Mouse (Mus musculus): Measurements from ENCODE around the gene Dock4. TPM values are rescaled to one million over a fixed set of nuclear protein-coding genes. Genes with fewer than 3 reads are reported as not detected.

Dock4 gene
- polyA plus RNA-seq, 1 experiment from 2014 or later, result 42.0 TPM

DNA sequence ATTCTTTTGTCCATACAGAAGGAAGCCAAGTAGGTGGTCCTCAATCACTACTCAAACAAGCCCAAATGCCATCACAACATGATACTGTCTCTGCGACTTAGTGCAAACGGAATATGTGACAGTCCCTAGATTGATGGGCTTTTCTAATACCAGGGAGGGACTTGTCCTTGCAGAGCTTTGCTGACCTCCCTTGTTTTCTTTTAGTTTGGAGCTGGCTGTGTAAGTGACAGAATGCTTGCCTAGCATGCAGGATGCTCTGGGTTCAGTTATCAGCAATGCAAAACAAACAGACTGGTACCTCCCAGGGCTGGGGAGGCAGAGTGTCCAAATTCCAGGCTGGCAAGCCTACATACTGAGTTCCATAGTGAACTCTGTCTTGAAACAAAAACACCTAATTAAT is 7.7 kb upstream of the Dock4 start:
- Histone ChIP-seq H3K4me2 (no peak overlapping the region), H3K36me3 (replicated peaks) (no peaks in the 10 kb centered on the region), H3K9me3 (no peaks in the 10 kb centered on the region), H3K27me3 (replicated peaks) (no peaks in the 10 kb centered on the region), H3K27ac (no peak overlapping the region), H3K4me1 (peaks cover 5% of the 10 kb centered on the region), H3K4me3 (no peak overlapping the region), H3K9ac (no peak overlapping the region)
- 22% methylated on average over 2 of the region's 2 CpGs for WGBS
- no peak for ATAC-seq (replicated peaks)

DNA sequence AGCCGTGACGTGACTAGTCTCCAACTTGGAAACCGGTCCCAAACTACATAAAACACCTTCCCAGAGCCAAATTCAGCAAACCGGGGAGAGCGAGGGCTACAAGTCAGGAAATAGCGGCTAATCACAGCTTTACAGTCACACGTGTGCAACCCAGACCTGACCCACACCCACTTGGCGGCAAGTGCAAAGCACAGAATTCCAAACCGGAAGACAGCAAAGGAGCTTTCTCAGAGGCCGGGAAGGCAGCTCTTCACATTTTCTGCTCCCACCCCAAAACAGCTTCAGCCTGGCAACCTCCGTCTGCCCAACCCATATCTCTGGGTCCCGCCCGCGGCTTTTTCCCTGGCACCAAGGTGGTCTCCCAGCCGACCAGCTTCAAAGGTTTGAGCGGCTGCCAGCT is 546 bp upstream of the Dock4 start:
- Histone ChIP-seq H3K36me3 (replicated peaks) (no peaks in the 10 kb centered on the region), H3K4me3 (peak overlapping the region; percentile 65), H3K27me3 (replicated peaks) (no peaks in the 10 kb centered on the region), H3K27ac (peak overlapping the region; percentile 67), H3K9me3 (no peaks in the 10 kb centered on the region), H3K4me2 (peak overlapping the region; percentile 89), H3K4me1 (peaks cover 23% of the 10 kb centered on the region), H3K9ac (peak overlapping the region; percentile 44)
- 2% methylated on average over 16 of the region's 16 CpGs for WGBS
- ATAC-seq (replicated peaks), result peak; percentile 21

DNA sequence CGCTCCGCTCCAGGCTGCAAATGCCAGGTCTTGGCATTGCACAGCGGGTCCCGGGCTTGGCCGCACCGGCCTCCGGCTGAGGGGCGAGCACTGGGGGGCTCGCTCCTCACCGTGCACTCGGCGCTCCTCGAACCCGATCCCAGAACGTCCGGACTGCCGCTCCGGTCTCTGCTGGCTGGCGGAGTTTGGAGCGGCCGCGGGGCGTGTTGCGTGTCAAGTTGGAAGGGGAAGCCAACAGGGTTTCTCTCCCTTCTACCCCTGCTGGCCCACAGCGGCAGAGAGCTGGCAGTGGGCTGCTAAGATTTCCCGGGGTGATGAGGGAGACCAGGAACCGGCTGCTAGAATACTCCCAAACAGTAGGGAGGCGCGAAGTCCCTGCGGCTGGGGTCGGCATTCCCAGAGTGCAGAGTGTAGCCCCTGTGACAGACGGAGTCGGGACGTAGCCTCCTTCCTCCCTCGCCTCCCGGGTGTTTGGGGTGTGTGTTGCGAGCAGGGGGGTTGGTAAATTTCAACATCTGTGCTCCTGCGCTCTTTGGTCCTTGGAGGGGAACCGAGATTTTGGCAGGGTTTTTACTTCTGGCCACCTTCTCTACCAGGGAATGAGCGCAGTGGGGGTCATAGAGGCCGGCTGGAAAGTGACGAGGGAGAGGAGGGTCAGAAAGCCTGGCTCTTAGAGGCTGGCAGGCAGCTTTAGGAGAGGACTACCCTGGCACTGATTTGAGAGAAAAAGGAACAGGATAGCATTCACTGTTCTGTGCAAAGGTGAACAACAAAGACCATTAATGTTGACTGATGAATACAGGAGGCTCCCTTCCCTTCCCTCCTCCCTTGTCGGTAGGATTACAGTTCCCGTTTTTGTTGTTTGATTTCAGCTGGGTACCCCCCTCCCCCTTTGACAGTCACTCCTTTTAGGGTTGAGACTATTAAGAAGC is 964 bp downstream of the Dock4 start:
- H3K36me3 ChIP-seq (replicated peaks), result no peaks in the 10 kb centered on the region
- peak; percentile 55 for ATAC-seq (replicated peaks)
- peaks cover 23% of the 10 kb centered on the region for H3K4me1 ChIP-seq
- no peaks in the 10 kb centered on the region for H3K9me3 ChIP-seq
- peak overlapping the region; percentile 72 for H3K9ac ChIP-seq
- H3K4me2 ChIP-seq, result peak overlapping the region; percentile 62
- H3K27me3 ChIP-seq (replicated peaks), result no peaks in the 10 kb centered on the region
- H3K27ac ChIP-seq, result peak overlapping the region; percentile 91
- H3K4me3 ChIP-seq, result peak overlapping the region; percentile 65
- WGBS, result under 1% methylated on average over 44 of the region's 44 CpGs

DNA sequence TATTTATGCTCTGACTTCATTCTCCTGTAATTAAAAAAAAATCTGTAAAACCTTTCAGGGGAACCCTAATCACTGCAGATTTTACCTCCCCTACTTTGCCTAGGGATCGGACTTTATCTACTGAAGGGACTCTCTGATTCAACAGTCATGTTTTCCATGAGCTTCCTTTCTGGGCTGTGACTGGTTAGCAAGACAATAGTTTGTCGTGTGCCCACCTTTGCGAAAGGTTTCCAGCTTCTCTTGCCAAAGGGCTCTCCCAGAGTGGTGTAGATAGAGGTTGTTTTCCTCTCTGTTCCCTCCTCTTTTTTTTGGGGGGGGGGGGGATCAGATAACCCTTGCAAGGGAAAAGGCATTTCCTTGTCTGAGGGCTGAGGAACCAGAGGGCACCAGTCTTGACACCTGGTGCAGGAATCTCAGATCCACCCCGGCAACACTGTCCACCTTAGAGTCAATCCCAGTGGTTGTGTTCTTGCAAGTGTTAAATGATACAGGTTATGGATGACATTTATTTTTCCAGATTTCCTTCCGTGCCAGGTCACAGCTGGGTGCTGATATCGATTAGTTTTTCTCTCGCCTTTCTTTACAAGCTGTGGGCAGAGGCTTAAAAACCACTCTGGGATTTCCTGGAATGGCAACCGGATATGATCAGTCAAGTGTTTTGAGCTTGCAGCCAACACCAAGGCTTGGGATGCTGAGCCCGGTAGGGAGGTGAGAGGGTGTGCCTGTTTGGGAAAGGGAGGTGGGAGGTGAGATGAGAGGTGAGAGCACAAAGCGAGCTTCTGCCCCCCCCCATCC is 2.0 kb downstream of the Dock4 start:
- H3K4me3 ChIP-seq, result peak overlapping the region; percentile 65
- ATAC-seq (replicated peaks), result no peak
- H3K36me3 ChIP-seq (replicated peaks), result no peaks in the 10 kb centered on the region
- H3K27ac ChIP-seq, result peak overlapping the region; percentile 91
- H3K9me3 ChIP-seq, result no peaks in the 10 kb centered on the region
- H3K27me3 ChIP-seq (replicated peaks), result no peaks in the 10 kb centered on the region
- H3K9ac ChIP-seq, result peak overlapping the region; percentile 72
- H3K4me1 ChIP-seq, result peaks cover 23% of the 10 kb centered on the region
- peak overlapping the region; percentile 62 for H3K4me2 ChIP-seq
- 14% methylated on average over 10 of the region's 10 CpGs for WGBS

DNA sequence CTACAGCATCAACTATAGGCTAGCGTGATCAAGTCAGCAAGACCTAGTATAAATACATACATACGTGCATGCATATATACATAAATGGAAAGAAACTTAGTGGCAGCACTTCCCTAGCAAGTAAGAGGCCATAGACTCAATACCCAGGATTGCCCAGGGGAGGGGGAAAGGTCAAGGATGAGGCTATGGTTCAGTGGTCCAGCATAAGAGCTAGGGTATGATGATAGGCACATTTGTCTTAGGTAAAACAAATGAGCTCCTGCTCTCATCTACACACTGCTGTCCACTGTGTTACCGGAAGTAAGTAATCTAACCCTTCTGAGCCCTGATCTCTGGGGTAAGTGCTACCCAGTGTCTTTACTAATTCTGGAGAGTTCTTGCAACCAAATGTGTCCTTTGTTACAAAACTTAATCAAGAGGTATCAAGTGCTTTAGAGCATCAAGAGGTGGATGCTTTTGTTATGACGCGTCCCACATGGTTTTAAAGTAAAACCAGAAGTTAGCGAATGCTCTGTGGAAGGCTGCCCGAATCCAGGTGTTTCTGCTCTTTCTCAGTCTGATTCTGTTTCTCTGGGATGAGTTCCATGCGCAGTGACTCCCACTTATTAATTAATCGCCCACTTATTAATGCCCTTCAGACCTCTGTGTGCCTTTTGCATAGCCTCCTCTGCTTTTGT is 3.5 kb downstream of the Dock4 start:
- Histone ChIP-seq H3K27me3 (replicated peaks) (no peaks in the 10 kb centered on the region), H3K9me3 (no peaks in the 10 kb centered on the region), H3K4me2 (peak overlapping the region; percentile 14; the same call in 1 of the 2 replicates), H3K27ac (no peak overlapping the region), H3K4me3 (no peak overlapping the region), H3K4me1 (peaks cover 23% of the 10 kb centered on the region), H3K36me3 (replicated peaks) (no peaks in the 10 kb centered on the region), H3K9ac (no peak overlapping the region)
- ATAC-seq (replicated peaks), result no peak
- 77% methylated on average over 9 of the region's 9 CpGs for WGBS

DNA sequence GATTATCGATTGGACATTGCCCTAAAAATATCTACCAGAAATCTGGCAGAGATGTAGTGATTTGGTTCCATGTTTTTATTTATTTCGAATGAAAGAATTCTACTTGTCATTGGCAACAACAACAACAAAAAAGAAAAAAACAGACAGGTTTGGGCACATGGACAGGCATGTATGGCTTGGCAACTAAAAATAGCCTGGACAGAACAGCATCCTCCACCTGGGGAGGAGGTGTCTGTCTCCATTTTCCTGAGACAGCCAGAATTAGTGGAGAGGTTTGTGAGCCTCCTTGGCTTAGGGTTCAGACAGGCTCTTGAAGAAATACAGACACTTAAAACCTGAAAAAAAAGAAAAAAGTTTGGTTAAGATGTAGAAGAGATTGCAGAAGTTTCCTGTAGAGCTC is 10.8 kb downstream of the Dock4 start:
- Histone ChIP-seq H3K9me3 (no peaks in the 10 kb centered on the region), H3K27ac (no peak overlapping the region), H3K27me3 (replicated peaks) (no peaks in the 10 kb centered on the region), H3K4me3 (no peak overlapping the region), H3K4me1 (peaks cover 7% of the 10 kb centered on the region; the same call in 1 of the 2 replicates), H3K4me2 (no peak overlapping the region), H3K9ac (no peak overlapping the region), H3K36me3 (replicated peaks) (no peaks in the 10 kb centered on the region)
- no peak for ATAC-seq (replicated peaks)
- 92% methylated on average over 2 of the region's 2 CpGs for WGBS

DNA sequence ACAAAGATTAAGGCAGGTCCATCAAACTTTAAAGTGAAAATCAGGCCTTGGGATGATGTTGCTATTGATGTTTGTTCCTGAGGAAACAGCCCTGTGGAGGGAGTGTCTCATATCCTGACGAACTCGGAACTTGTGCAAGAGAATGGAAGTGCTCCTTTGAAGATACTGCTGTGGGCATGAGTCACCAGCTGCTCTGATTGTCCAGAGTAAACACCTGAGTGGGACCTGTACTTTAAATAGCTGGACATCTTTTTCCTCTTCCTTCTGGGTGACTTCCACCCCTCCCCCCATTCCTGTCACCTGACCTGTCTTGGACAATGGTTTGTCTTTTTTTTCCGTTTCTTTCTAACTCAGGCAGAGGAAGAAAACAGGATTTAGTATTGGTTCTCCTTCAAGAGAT is 13.2 kb downstream of the Dock4 start:
- Histone ChIP-seq H3K4me1 (peaks cover 16% of the 10 kb centered on the region), H3K27ac (no peak overlapping the region), H3K36me3 (replicated peaks) (no peaks in the 10 kb centered on the region), H3K9ac (no peak overlapping the region), H3K4me2 (no peak overlapping the region), H3K4me3 (no peak overlapping the region), H3K27me3 (replicated peaks) (no peaks in the 10 kb centered on the region), H3K9me3 (no peaks in the 10 kb centered on the region)
- 63% methylated on average over 3 of the region's 3 CpGs for WGBS
- no peak for ATAC-seq (replicated peaks)

DNA sequence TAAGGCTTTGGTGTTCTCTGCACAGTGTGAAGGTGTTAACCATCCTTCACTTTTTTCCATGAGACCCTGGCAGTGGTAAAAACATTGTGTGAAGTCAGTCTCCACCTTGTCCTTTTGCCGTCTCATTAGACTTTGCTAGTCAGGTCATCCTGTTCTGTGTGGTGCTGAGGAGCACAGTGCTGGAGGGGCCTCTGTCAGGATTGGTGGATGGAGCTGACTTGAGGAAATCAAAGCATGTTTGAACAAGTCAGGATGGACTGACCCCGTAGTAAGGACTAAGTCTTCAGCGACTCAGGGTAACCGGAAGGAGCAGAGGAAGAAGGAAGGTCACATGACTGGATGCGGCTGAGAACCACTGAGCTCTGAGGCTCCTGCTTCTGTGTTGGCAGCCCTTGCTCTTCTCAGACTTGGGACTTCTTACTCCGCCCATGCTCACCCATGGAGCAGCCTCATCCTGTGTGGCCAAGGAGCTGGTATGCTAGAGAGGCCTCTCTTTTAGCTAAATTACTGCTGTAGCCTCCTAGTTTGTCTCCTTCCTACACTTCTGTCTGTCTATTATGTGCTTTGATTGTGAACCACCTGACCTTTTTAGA is 14.0 kb downstream of the Dock4 start:
- Histone ChIP-seq H3K9me3 (no peaks in the 10 kb centered on the region), H3K4me1 (peaks cover 16% of the 10 kb centered on the region), H3K27me3 (replicated peaks) (no peaks in the 10 kb centered on the region), H3K9ac (no peak overlapping the region), H3K4me3 (no peak overlapping the region), H3K4me2 (no peak overlapping the region), H3K27ac (peak overlapping the region; percentile 55), H3K36me3 (replicated peaks) (no peaks in the 10 kb centered on the region)
- ATAC-seq (replicated peaks), result 0 out of 2 replicates have a peak, but pooled peaks have one; percentile 20
- 78% methylated on average over 6 of the region's 6 CpGs for WGBS

DNA sequence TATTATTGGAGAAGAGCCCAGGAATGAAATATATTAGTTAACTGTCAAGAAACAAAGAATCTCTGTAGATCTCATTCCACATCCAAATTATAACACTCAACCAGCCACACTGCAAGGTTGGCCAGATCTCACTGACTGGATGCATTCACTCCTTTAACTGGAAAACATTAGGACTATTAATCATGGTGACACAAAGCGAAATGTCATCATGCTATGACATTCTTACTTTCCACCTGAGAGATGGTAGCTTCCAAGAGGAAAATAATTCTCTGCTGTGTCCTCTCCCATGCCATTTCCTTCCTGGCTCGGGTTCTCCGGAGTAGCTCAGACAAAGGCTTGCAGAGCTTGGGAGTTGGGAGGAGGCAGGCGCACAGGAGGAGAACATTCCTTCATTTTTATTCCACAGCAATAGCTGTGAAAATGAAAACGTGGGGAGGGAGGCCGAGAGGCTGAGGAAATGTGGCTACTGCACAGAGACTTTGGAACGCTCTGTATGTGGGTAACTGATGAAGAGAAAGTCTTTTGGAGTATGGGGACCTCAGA is 17.0 kb downstream of the Dock4 start:
- WGBS, result 34% methylated on average over 7 of the region's 7 CpGs
- no peak for ATAC-seq (replicated peaks)
- H3K27ac ChIP-seq, result peak overlapping the region; percentile 57
- H3K4me3 ChIP-seq, result no peak overlapping the region
- H3K4me2 ChIP-seq, result peak overlapping the region; percentile 7; the same call in 1 of the 2 replicates
- peaks cover 16% of the 10 kb centered on the region for H3K4me1 ChIP-seq
- H3K27me3 ChIP-seq (replicated peaks), result no peaks in the 10 kb centered on the region
- H3K9me3 ChIP-seq, result no peaks in the 10 kb centered on the region
- no peak overlapping the region for H3K9ac ChIP-seq
- no peaks in the 10 kb centered on the region for H3K36me3 ChIP-seq (replicated peaks)

DNA sequence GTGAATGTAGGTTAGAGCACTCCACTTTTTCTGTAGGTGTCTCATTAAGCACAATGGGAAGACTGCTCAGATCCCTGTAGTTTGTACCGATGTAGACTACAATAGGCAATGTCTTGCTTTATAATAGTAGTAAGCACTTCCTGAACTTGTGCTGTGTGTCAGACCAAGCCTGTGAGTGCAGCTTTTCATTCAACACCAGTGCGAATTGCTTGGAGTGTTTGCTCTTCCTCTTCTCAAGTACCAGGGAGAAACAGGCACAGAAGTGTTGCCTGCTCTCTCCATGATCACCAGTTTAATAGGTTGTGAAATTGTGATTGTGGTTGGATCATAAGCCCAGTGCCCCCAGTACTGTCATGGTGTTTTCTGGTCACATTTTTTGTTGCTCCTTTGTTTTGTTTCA is 18.1 kb downstream of the Dock4 start:
- no peak overlapping the region for H3K4me2 ChIP-seq
- ATAC-seq (replicated peaks), result no peak
- no peak overlapping the region for H3K4me3 ChIP-seq
- 69% methylated on average over 2 of the region's 2 CpGs for WGBS
- no peak overlapping the region for H3K27ac ChIP-seq
- no peaks in the 10 kb centered on the region for H3K36me3 ChIP-seq (replicated peaks)
- H3K27me3 ChIP-seq (replicated peaks), result no peaks in the 10 kb centered on the region
- H3K9ac ChIP-seq, result no peak overlapping the region
- no peaks in the 10 kb centered on the region for H3K9me3 ChIP-seq
- peaks cover 16% of the 10 kb centered on the region for H3K4me1 ChIP-seq

DNA sequence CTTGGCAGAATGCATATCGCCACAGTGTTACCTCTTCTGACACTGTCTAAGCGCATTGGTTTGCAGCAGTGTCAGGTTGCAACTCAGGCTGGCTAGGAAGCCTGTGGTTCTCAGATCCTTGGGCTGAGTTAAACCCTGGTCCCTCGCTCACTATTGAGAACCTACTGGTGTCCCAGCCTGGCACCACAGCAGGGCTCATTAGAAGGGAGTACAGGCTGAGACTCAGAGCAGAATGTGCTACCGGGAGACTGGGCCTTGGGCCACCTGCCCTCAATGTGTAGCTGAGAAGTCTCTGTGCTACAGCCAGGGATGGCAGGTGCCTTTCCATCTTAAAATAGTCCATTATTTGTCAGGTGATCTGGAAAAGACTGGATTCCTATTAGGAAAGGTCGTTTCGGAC is 18.5 kb downstream of the Dock4 start:
- Histone ChIP-seq H3K4me2 (no peak overlapping the region), H3K9ac (no peak overlapping the region), H3K4me1 (peaks cover 16% of the 10 kb centered on the region), H3K27me3 (replicated peaks) (no peaks in the 10 kb centered on the region), H3K27ac (no peak overlapping the region), H3K36me3 (replicated peaks) (no peaks in the 10 kb centered on the region), H3K4me3 (no peak overlapping the region), H3K9me3 (no peaks in the 10 kb centered on the region)
- 0 out of 2 replicates have a peak, but pooled peaks have one; percentile 19 for ATAC-seq (replicated peaks)
- WGBS, result 57% methylated on average over 6 of the region's 6 CpGs

All from midbrain, embryonic 15.5 days (tissue).